Mouse (Mus musculus) neural tube, embryonic 11.5 days (tissue): ENCODE measurements at regions not wholly inside any gene's neighbourhood (a gene's known extent, or its start where the extent isn't known, plus 50 kb on each side); places are given as distances from the start of the nearest gene placed in this dataset.

ENCODE experiments used
- ATAC-seq: fragments of 200-750 bp; cut with Nextera tagmentation; 2 replicates; pipeline ENCODE4 v1.8.0; 2017; ENCODE audit warnings: moderate number of reproducible peaks, mild to moderate bottlenecking, moderate TSS enrichment, moderate library complexity; ENCODE audit not compliant: insufficient read depth, low FRiP score, low TSS enrichment
- DNase-seq: peaks from one replicate; pipeline ENCODE4 v3.0.0-alpha.2; 2015; ENCODE audit warnings: low spot score
- H3K27ac ChIP-seq: fragments of 300-500 bp; sonication (generic); 2 replicates; pipeline ENCODE4 v1.5.1; 2014; ENCODE audit warnings: low read depth, mild to moderate bottlenecking, low read length
- H3K27me3 ChIP-seq: fragments of 300-500 bp; sonication (generic); 2 replicates; pipeline ENCODE4 v1.6.1; 2014; ENCODE audit warnings: mild to moderate bottlenecking, low read length, mixed read lengths; ENCODE audit not compliant: control insufficient read depth, insufficient read depth
- H3K36me3 ChIP-seq: fragments of 300-500 bp; sonication (generic); 2 replicates; pipeline ENCODE4 v1.6.1; 2014; ENCODE audit warnings: mild to moderate bottlenecking, low read length, moderate library complexity, mixed read lengths; ENCODE audit not compliant: control insufficient read depth, insufficient read depth
- H3K4me1 ChIP-seq: fragments of 300-500 bp; sonication (generic); 2 replicates; pipeline ENCODE4 v1.6.1; 2014; ENCODE audit warnings: low read length, mixed read lengths; ENCODE audit not compliant: control insufficient read depth, insufficient read depth
- H3K4me2 ChIP-seq: fragments of 300-500 bp; sonication (generic); 2 replicates; pipeline ENCODE4 v1.6.1; 2014; ENCODE audit warnings: low read depth, mild to moderate bottlenecking, moderate library complexity
- H3K4me3 ChIP-seq: fragments of 300-500 bp; sonication (generic); 2 replicates; pipeline ENCODE4 v1.5.1; 2014; ENCODE audit warnings: low read depth, low read length
- H3K9ac ChIP-seq: fragments of 300-500 bp; sonication (generic); 2 replicates; pipeline ENCODE4 v1.6.1; 2014; ENCODE audit warnings: mild to moderate bottlenecking, low read length
- H3K9me3 ChIP-seq: fragments of 300-500 bp; sonication (generic); 2 replicates; pipeline ENCODE4 v1.6.1; 2016; ENCODE audit warnings: low read length; ENCODE audit not compliant: control insufficient read depth
- WGBS: fragments of 180-500 bp; shearing (Covaris S2); extraction: QIAGEN DNeasy Blood & Tissue Kit; methylation state at CpG from one replicate; pipeline ENCODE4 v1.1.7; 2014; 5-methylcytosine and 5-hydroxymethylcytosine counted together

DNA sequence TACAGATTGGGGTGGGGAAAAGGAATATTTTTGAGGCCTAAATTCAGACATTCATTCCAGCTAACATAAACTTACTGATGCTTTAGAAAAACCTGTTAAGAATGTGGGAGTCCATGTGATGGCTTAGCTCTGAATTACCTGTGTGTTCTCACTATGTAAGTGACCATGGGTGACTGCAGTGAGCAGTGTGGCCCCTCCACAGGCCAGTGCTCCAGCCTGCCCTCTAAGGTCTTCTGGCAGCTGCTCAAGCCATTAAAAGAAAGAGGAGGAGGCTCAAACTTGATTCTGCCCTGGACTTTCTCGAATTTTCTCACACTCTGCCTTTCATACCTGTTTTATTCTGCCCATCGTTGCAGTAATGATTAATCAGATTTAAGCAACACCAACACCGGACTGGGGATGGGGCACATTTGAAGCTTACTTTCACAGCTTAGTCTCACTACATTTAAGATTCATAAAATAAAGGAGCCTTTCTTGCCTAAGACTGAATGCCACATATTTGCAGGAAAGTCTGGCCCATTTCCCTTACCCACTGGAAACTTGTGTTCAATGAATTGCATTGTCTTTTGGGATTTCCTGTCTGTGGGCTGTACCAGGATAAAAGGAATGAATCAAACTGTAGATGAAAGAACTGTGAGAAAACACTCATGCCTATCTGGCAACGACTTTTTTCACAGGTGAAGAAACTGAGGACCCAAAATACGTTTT is 220.0 kb downstream of the Mpdz start:
- H3K4me3 ChIP-seq, result no peak overlapping the region
- no peaks in the 10 kb centered on the region for H3K4me1 ChIP-seq
- ATAC-seq (no peak), DNase-seq (no peak)
- H3K27me3 ChIP-seq, result no peaks in the 10 kb centered on the region
- 74% methylated on average over 5 of the region's 5 CpGs for WGBS
- no peaks in the 10 kb centered on the region for H3K9me3 ChIP-seq
- no peaks in the 10 kb centered on the region for H3K36me3 ChIP-seq
- H3K27ac ChIP-seq, result no peak overlapping the region
- H3K4me2 ChIP-seq, result no peak overlapping the region
- no peak overlapping the region for H3K9ac ChIP-seq
